Mouse (Mus musculus): ENCODE measurements around the gene B4galnt3. TPM values are rescaled to one million over a fixed set of nuclear protein-coding genes. Genes with fewer than 3 reads are reported as not detected.

B4galnt3 gene
- polyA plus RNA-seq, 1 experiment, result 0.10 TPM

- Histone ChIP-seq H3K4me2 (ENCODE audit: low read depth) (no peak overlapping the region), H3K4me3 (no peak overlapping the region), H3K27me3 (ENCODE audit: control insufficient read depth, insufficient read depth, insufficient read length) (peaks cover 6% of the 10 kb centered on the region)
These were observed 43.3 kb downstream of the B4galnt3 start for GRCm38 (mm10) chr6:120251010-120251409.

GRCm38 (mm10) chr6:120249831-120250230, 44.5 kb downstream of the B4galnt3 start:
- H3K4me3 ChIP-seq, result no peak overlapping the region
- H3K79me2 ChIP-seq (ENCODE audit: control insufficient read depth, insufficient read depth), result no peaks in the 10 kb centered on the region
- no peaks in the 10 kb centered on the region for H3K36me3 ChIP-seq (ENCODE audit: control insufficient read depth, insufficient read depth)
- no peak overlapping the region for H3ac ChIP-seq (ENCODE audit: control insufficient read depth, insufficient read length)
- no peak for TF ChIP-seq POLR2A (IDR thresholded peaks at IDR 0.05; ENCODE audit: insufficient read length, low read depth)
- TF ChIP-seq TCF12 (IDR thresholded peaks at IDR 0.05; ENCODE audit: insufficient read depth, poor library complexity, severe bottlenecking), result no peak
- TF ChIP-seq E2F4 (IDR thresholded peaks at IDR 0.05; ENCODE audit: insufficient read depth), result no peak
- no peak for TF ChIP-seq MAX (IDR thresholded peaks at IDR 0.05; ENCODE audit: low read depth)
- no peak for TF ChIP-seq REST (IDR thresholded peaks at IDR 0.05; ENCODE audit: insufficient read depth, insufficient read length)
- no peak for TF ChIP-seq TCF3 (IDR thresholded peaks at IDR 0.05; ENCODE audit: insufficient read length, low read depth)
- no peak for TF ChIP-seq USF1 (IDR thresholded peaks at IDR 0.05; ENCODE audit: low read depth)
- no peak for TF ChIP-seq SRF (IDR thresholded peaks at IDR 0.05; ENCODE audit: control insufficient read depth, insufficient read length, low read depth)
- TF ChIP-seq POLR2AphosphoS2 (IDR thresholded peaks at IDR 0.05; ENCODE audit: insufficient read length, low read depth), result no peak
- TF ChIP-seq MYOD1 (IDR thresholded peaks at IDR 0.05; ENCODE audit: control insufficient read depth in 1 of 3, insufficient read length in 2 of 3, low read depth in 2 of 3), result no peak
- TF ChIP-seq MYOG (IDR thresholded peaks at IDR 0.05; ENCODE audit: control insufficient read depth in 1 of 3, insufficient read depth in 1 of 3, insufficient read length in 2 of 3, low read depth in 2 of 3), result no peak
- no peak for TF ChIP-seq CEBPB (IDR thresholded peaks at IDR 0.05; ENCODE audit: insufficient read depth, poor library complexity, severe bottlenecking)
- H3K4me2 ChIP-seq (ENCODE audit: low read depth), result no peak overlapping the region
- peaks cover 6% of the 10 kb centered on the region for H3K27me3 ChIP-seq (ENCODE audit: control insufficient read depth, insufficient read depth, insufficient read length)

More at GRCm38 (mm10) chr6:120251010-120251409, 43.3 kb downstream of the B4galnt3 start:
- Histone ChIP-seq H3ac (ENCODE audit: control insufficient read depth, insufficient read length) (no peak overlapping the region), H3K36me3 (ENCODE audit: control insufficient read depth, insufficient read depth) (no peaks in the 10 kb centered on the region), H3K79me2 (ENCODE audit: control insufficient read depth, insufficient read depth) (no peaks in the 10 kb centered on the region)
- TF ChIP-seq TCF3 (IDR thresholded peaks at IDR 0.05; ENCODE audit: insufficient read length, low read depth) (no peak), E2F4 (IDR thresholded peaks at IDR 0.05; ENCODE audit: insufficient read depth) (no peak), POLR2A (IDR thresholded peaks at IDR 0.05; ENCODE audit: insufficient read length, low read depth) (no peak), SRF (IDR thresholded peaks at IDR 0.05; ENCODE audit: control insufficient read depth, insufficient read length, low read depth) (no peak), TCF12 (IDR thresholded peaks at IDR 0.05; ENCODE audit: insufficient read depth, poor library complexity, severe bottlenecking) (no peak), CEBPB (IDR thresholded peaks at IDR 0.05; ENCODE audit: insufficient read depth, poor library complexity, severe bottlenecking) (no peak), MYOD1 (IDR thresholded peaks at IDR 0.05; ENCODE audit: control insufficient read depth in 1 of 3, insufficient read length in 2 of 3, low read depth in 2 of 3) (no peak), MAX (IDR thresholded peaks at IDR 0.05; ENCODE audit: low read depth) (no peak)

GRCm38 (mm10) chr6:120246676-120247075, 47.7 kb downstream of the B4galnt3 start:
- Histone ChIP-seq H3K27me3 (ENCODE audit: control insufficient read depth, insufficient read depth, insufficient read length) (no peaks in the 10 kb centered on the region), H3K36me3 (ENCODE audit: control insufficient read depth, insufficient read depth) (no peaks in the 10 kb centered on the region), H3K4me2 (ENCODE audit: low read depth) (no peak overlapping the region), H3K4me3 (no peak overlapping the region), H3K79me2 (ENCODE audit: control insufficient read depth, insufficient read depth) (no peaks in the 10 kb centered on the region), H3ac (ENCODE audit: control insufficient read depth, insufficient read length) (no peak overlapping the region)
- no peak for TF ChIP-seq POLR2A (IDR thresholded peaks at IDR 0.05; ENCODE audit: insufficient read length, low read depth)
- TF ChIP-seq MAX (IDR thresholded peaks at IDR 0.05; ENCODE audit: low read depth), result no peak
- TF ChIP-seq REST (IDR thresholded peaks at IDR 0.05; ENCODE audit: insufficient read depth, insufficient read length), result no peak
- no peak for TF ChIP-seq USF1 (IDR thresholded peaks at IDR 0.05; ENCODE audit: low read depth)
- TF ChIP-seq CEBPB (IDR thresholded peaks at IDR 0.05; ENCODE audit: insufficient read depth, poor library complexity, severe bottlenecking), result no peak
- TF ChIP-seq MYOG (IDR thresholded peaks at IDR 0.05; ENCODE audit: control insufficient read depth in 1 of 3, insufficient read depth in 1 of 3, insufficient read length in 2 of 3, low read depth in 2 of 3), result no peak
- no peak for TF ChIP-seq E2F4 (IDR thresholded peaks at IDR 0.05; ENCODE audit: insufficient read depth)
- TF ChIP-seq POLR2AphosphoS2 (IDR thresholded peaks at IDR 0.05; ENCODE audit: insufficient read length, low read depth), result no peak
- TF ChIP-seq SRF (IDR thresholded peaks at IDR 0.05; ENCODE audit: control insufficient read depth, insufficient read length, low read depth), result no peak
- no peak for TF ChIP-seq MYOD1 (IDR thresholded peaks at IDR 0.05; ENCODE audit: control insufficient read depth in 1 of 3, insufficient read length in 2 of 3, low read depth in 2 of 3)
- TF ChIP-seq TCF3 (IDR thresholded peaks at IDR 0.05; ENCODE audit: insufficient read length, low read depth), result no peak
- TF ChIP-seq TCF12 (IDR thresholded peaks at IDR 0.05; ENCODE audit: insufficient read depth, poor library complexity, severe bottlenecking), result no peak

GRCm38 (mm10) chr6:120243250-120243649, 51.1 kb downstream of the B4galnt3 start:
- no peaks in the 10 kb centered on the region for H3K79me2 ChIP-seq (ENCODE audit: control insufficient read depth, insufficient read depth)
- H3K4me2 ChIP-seq (ENCODE audit: low read depth), result no peak overlapping the region
- peaks cover 6% of the 10 kb centered on the region for H3K27me3 ChIP-seq (ENCODE audit: control insufficient read depth, insufficient read depth, insufficient read length)
- H3K4me3 ChIP-seq, result no peak overlapping the region
- no peaks in the 10 kb centered on the region for H3K36me3 ChIP-seq (ENCODE audit: control insufficient read depth, insufficient read depth)
- no peak overlapping the region for H3ac ChIP-seq (ENCODE audit: control insufficient read depth, insufficient read length)
- no peak for TF ChIP-seq POLR2A (IDR thresholded peaks at IDR 0.05; ENCODE audit: insufficient read length, low read depth)
- TF ChIP-seq REST (IDR thresholded peaks at IDR 0.05; ENCODE audit: insufficient read depth, insufficient read length), result no peak
- no peak for TF ChIP-seq SRF (IDR thresholded peaks at IDR 0.05; ENCODE audit: control insufficient read depth, insufficient read length, low read depth)
- TF ChIP-seq USF1 (IDR thresholded peaks at IDR 0.05; ENCODE audit: low read depth), result no peak
- TF ChIP-seq CEBPB (IDR thresholded peaks at IDR 0.05; ENCODE audit: insufficient read depth, poor library complexity, severe bottlenecking), result no peak
- no peak for TF ChIP-seq MYOD1 (IDR thresholded peaks at IDR 0.05; ENCODE audit: control insufficient read depth in 1 of 3, insufficient read length in 2 of 3, low read depth in 2 of 3)
- no peak for TF ChIP-seq E2F4 (IDR thresholded peaks at IDR 0.05; ENCODE audit: insufficient read depth)
- no peak for TF ChIP-seq MAX (IDR thresholded peaks at IDR 0.05; ENCODE audit: low read depth)
- TF ChIP-seq MYOG (IDR thresholded peaks at IDR 0.05; ENCODE audit: control insufficient read depth in 1 of 3, insufficient read depth in 1 of 3, insufficient read length in 2 of 3, low read depth in 2 of 3), result no peak
- no peak for TF ChIP-seq TCF12 (IDR thresholded peaks at IDR 0.05; ENCODE audit: insufficient read depth, poor library complexity, severe bottlenecking)
- no peak for TF ChIP-seq POLR2AphosphoS2 (IDR thresholded peaks at IDR 0.05; ENCODE audit: insufficient read length, low read depth)
- no peak for TF ChIP-seq TCF3 (IDR thresholded peaks at IDR 0.05; ENCODE audit: insufficient read length, low read depth)
